Mouse (Mus musculus) lung, postnatal 0 days (tissue): ENCODE results near the gene Slc19a2.

Experiments
- CTCF ChIP-seq: IDR thresholded peaks from 2 replicates; pipeline ENCODE4 v1.5.1; 2016; ENCODE audit warnings: antibody characterized with exemption, mild to moderate bottlenecking
- EP300 ChIP-seq: IDR thresholded peaks from 2 replicates; pipeline ENCODE4 v1.6.1; 2016; ENCODE audit warnings: antibody characterized with exemption, mild to moderate bottlenecking, control low read depth

DNA sequence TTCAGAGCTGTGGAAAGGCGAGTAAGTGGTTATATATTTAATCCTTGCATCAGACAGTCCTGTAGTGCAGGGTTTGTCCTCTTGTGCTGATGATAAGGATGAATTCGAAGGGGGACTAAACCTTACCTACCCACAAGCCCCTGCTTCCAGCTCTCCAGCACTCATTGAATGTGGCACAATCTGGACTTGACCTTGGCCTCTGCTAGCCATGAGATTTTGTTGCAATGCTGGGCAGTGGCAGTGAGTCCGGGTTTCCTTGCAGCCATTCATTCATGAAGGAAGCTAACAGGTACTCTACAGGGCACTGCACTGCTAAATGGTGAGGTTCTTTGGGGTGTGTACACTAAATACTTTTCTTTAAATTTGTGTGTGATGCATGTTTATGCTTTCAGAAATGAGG lies 6.0 kb downstream of the Slc19a2 start:
- TF ChIP-seq EP300 (no peak), CTCF (no peak)
